Mouse (Mus musculus) CH12.LX (cell line): ENCODE measurements at regions not wholly inside any gene's neighbourhood (a gene's known extent, or its start where the extent isn't known, plus 50 kb on each side); places are given as distances from the start of the nearest gene placed in this dataset.

Experiments
- DNase-seq: peaks from one replicate; pipeline ENCODE4 v3.0.0-alpha.2; 2013; ENCODE audit errors: extremely low read depth
- H3K27ac ChIP-seq: 2 replicates; pipeline ENCODE4 v1.5.1; 2012; ENCODE audit warnings: low read depth, mild to moderate bottlenecking, control low read depth, moderate library complexity; ENCODE audit not compliant: insufficient read depth
- H3K27me3 ChIP-seq: replicated peaks from 2 replicates; pipeline ENCODE3; 2012; ENCODE audit warnings: inconsistent platforms
- H3K36me3 ChIP-seq, 2 experiments: replicated peaks in 1 of 2; 2 replicates each; pipeline versions ENCODE3 to v1.6.1; 2012; ENCODE audit warnings: inconsistent platforms in 1 of 2, low read length in 1 of 2, mild to moderate bottlenecking in 1 of 2, mixed read lengths in 1 of 2, moderate library complexity in 1 of 2; ENCODE audit not compliant: control insufficient read depth in 1 of 2, insufficient read depth in 1 of 2
- H3K4me1 ChIP-seq, 2 experiments: 2 replicates each; pipeline ENCODE4 v1.6.1; 2012; ENCODE audit warnings: inconsistent platforms in 1 of 2, moderate library complexity in 1 of 2; ENCODE audit not compliant: insufficient read depth in 2 of 2, control insufficient read depth in 1 of 2
- H3K4me2 ChIP-seq: 2 replicates; pipeline ENCODE4 v1.6.1; 2012; ENCODE audit warnings: low read depth, mild to moderate bottlenecking, control low read depth; ENCODE audit not compliant: poor library complexity, insufficient read depth, severe bottlenecking
- H3K4me3 ChIP-seq, 3 experiments: fragments of 150-350 bp in 1 of 3; sonication (generic) in 1 of 3; replicated peaks in 1 of 3; 2 replicates each; pipeline versions ENCODE3 to v1.5.1; 2011 to 2012; ENCODE audit warnings: low read depth in 2 of 3, low read length in 2 of 3, mild to moderate bottlenecking in 2 of 3, moderate library complexity in 2 of 3, control low read depth in 1 of 3, improper control_type of control experiment in 1 of 3, inconsistent platforms in 1 of 3, mixed read lengths in 1 of 3; ENCODE audit not compliant: poor library complexity in 1 of 3
- H3K79me2 ChIP-seq: replicated peaks from 2 replicates; pipeline ENCODE4 v1.6.1; 2012; ENCODE audit warnings: mild to moderate bottlenecking, moderate library complexity; ENCODE audit not compliant: control insufficient read depth, poor library complexity, insufficient read depth, severe bottlenecking; ENCODE audit errors: extremely low read depth
- H3K9ac ChIP-seq: 2 replicates; pipeline ENCODE4 v1.6.1; 2012; ENCODE audit warnings: low read depth, mild to moderate bottlenecking, control low read depth, moderate library complexity; ENCODE audit not compliant: insufficient read depth
- H3K9me3 ChIP-seq: replicated peaks from 2 replicates; pipeline ENCODE3; 2012; ENCODE audit warnings: low read length, inconsistent platforms, mixed read lengths
- BHLHE40 ChIP-seq: IDR thresholded peaks from 2 replicates; pipeline ENCODE4 v1.6.1; 2011; ENCODE audit warnings: mild to moderate bottlenecking, low read depth, low read length, improper control_type of control experiment
- CHD1 ChIP-seq: IDR thresholded peaks from 2 replicates; pipeline ENCODE4 v1.6.1; 2012; ENCODE audit warnings: low read depth, low read length, improper control_type of control experiment, inconsistent platforms
- CHD2 ChIP-seq: IDR thresholded peaks from 2 replicates; pipeline ENCODE4 v1.6.1; 2011; ENCODE audit warnings: low read length, improper control_type of control experiment
- CTCF ChIP-seq, 2 experiments: IDR thresholded peaks in 1 of 2; conservative IDR thresholded peaks in 1 of 2; 2 replicates each; pipeline ENCODE4 v1.5.1; 2011 to 2012; ENCODE audit warnings: low read depth in 2 of 2, low read length in 2 of 2, improper control_type of control experiment in 1 of 2, inconsistent platforms in 1 of 2, mild to moderate bottlenecking in 1 of 2, moderate library complexity in 1 of 2
- EP300 ChIP-seq: IDR thresholded peaks from 2 replicates; pipeline ENCODE4 v1.6.1; 2011; ENCODE audit warnings: low read length, improper control_type of control experiment
- GABPA ChIP-seq: IDR thresholded peaks from 2 replicates; pipeline ENCODE4 v1.6.1; 2012; ENCODE audit warnings: low read depth, low read length, improper control_type of control experiment, inconsistent platforms; ENCODE audit not compliant: insufficient replicate concordance
- HCFC1 ChIP-seq: IDR thresholded peaks from 2 replicates; pipeline ENCODE4 v1.6.1; 2012; ENCODE audit warnings: low read depth, mild to moderate bottlenecking, inconsistent platforms, low read length, improper control_type of control experiment
- JUN ChIP-seq: IDR thresholded peaks from 2 replicates; pipeline ENCODE4 v1.6.1; 2011; ENCODE audit warnings: low read depth, mild to moderate bottlenecking, low read length, improper control_type of control experiment, moderate library complexity; ENCODE audit not compliant: insufficient read depth
- JUND ChIP-seq: conservative IDR thresholded peaks from 2 replicates; pipeline ENCODE4 v1.6.1; 2011; ENCODE audit warnings: low read depth, low read length, improper control_type of control experiment
- MAX ChIP-seq: IDR thresholded peaks from 2 replicates; pipeline ENCODE4 v1.6.1; 2011; ENCODE audit warnings: low read length, improper control_type of control experiment
- MAZ ChIP-seq: IDR thresholded peaks from 2 replicates; pipeline ENCODE4 v1.6.1; 2012; ENCODE audit warnings: low read depth, mild to moderate bottlenecking, inconsistent platforms, low read length, improper control_type of control experiment, moderate library complexity
- MEF2A ChIP-seq: IDR thresholded peaks from 2 replicates; pipeline ENCODE4 v1.6.1; 2014; ENCODE audit warnings: low read depth, mild to moderate bottlenecking, inconsistent platforms, low read length, improper control_type of control experiment, borderline replicate concordance
- MYC ChIP-seq: IDR thresholded peaks from 2 replicates; pipeline ENCODE4 v1.6.1; 2011; ENCODE audit warnings: low read depth, mild to moderate bottlenecking, improper control_type of control experiment, low read length
- PAX5 ChIP-seq: IDR thresholded peaks from 2 replicates; pipeline ENCODE4 v1.6.1; 2012; ENCODE audit warnings: low read length, inconsistent platforms, mixed read lengths
- POLR2A ChIP-seq: IDR thresholded peaks from 2 replicates; pipeline ENCODE4 v1.6.1; 2011; ENCODE audit warnings: low read depth, mild to moderate bottlenecking, improper control_type of control experiment, low read length
- POLR2AphosphoS2 ChIP-seq: IDR thresholded peaks from 2 replicates; pipeline ENCODE4 v1.6.1; 2011; ENCODE audit warnings: low read depth, low read length, improper control_type of control experiment
- RAD21 ChIP-seq: IDR thresholded peaks from 2 replicates; pipeline ENCODE4 v1.6.1; 2011; ENCODE audit warnings: low read depth, mild to moderate bottlenecking, low read length, improper control_type of control experiment, moderate library complexity
- RCOR1 ChIP-seq: conservative IDR thresholded peaks from 2 replicates; pipeline ENCODE4 v1.6.1; 2012; ENCODE audit warnings: low read depth, mild to moderate bottlenecking, inconsistent platforms, low read length, improper control_type of control experiment
- SMC3 ChIP-seq: IDR thresholded peaks from 2 replicates; pipeline ENCODE4 v1.6.1; 2011; ENCODE audit warnings: low read depth, low read length, improper control_type of control experiment
- TBP ChIP-seq: conservative IDR thresholded peaks from 2 replicates; pipeline ENCODE4 v1.6.1; 2011; ENCODE audit warnings: low read depth, low read length, improper control_type of control experiment
- TCF12 ChIP-seq: IDR thresholded peaks from 2 replicates; pipeline ENCODE4 v1.6.1; 2014; ENCODE audit warnings: low read depth, mild to moderate bottlenecking, inconsistent platforms, low read length, improper control_type of control experiment
- USF1 ChIP-seq: IDR thresholded peaks from 2 replicates; pipeline ENCODE4 v1.6.1; 2014; ENCODE audit warnings: low read depth, mild to moderate bottlenecking, inconsistent platforms, low read length, improper control_type of control experiment
- USF2 ChIP-seq: conservative IDR thresholded peaks from 2 replicates; pipeline ENCODE4 v1.6.1; 2011; ENCODE audit warnings: low read depth, low read length, improper control_type of control experiment
- ZC3H11A ChIP-seq: IDR thresholded peaks from 2 replicates; pipeline ENCODE4 v1.6.1; 2012; ENCODE audit warnings: low read depth, mild to moderate bottlenecking, inconsistent platforms, low read length, improper control_type of control experiment
- ZMIZ1 ChIP-seq: IDR thresholded peaks from 2 replicates; pipeline ENCODE4 v1.6.1; 2012; ENCODE audit warnings: low read depth, mild to moderate bottlenecking, inconsistent platforms, low read length, improper control_type of control experiment
- ZNF384 ChIP-seq: IDR thresholded peaks from 2 replicates; pipeline ENCODE4 v1.6.1; 2012; ENCODE audit warnings: low read depth, low read length, improper control_type of control experiment, inconsistent platforms
- dilution Hi-C: fragments of 300-500 bp; cut with MboI; formaldehyde crosslinking; loops from 2 replicates; pipeline ENCODE4 v1.14.3; 2020; ENCODE audit warnings: low sequenced_read_pairs; ENCODE audit not compliant: extremely low pct_unique_long_range_greater_than_20kb, extremely low pct_ligation_motif_present
- in situ Hi-C: fragments of 300-500 bp; cut with MboI; formaldehyde crosslinking; loops from 3 replicates; pipeline ENCODE4 v1.14.3; 2019; ENCODE audit warnings: low sequenced_read_pairs, low pct_ligation_motif_present, low pct_unique_long_range_greater_than_20kb, mixed read lengths

- Histone ChIP-seq H3K27me3 (no peaks in the 10 kb centered on the region), H3K4me3 (no peak overlapping the region), H3K9ac (no peak overlapping the region), H3K4me2 (no peak overlapping the region), H3K27ac (no peak overlapping the region)
- in situ Hi-C loops, result no loop called here
- TF ChIP-seq EP300, result no peak
- TF ChIP-seq POLR2AphosphoS2, result no peak
- TF ChIP-seq MAZ, result no peak
- TF ChIP-seq JUN, result no peak
- TF ChIP-seq BHLHE40, result no peak
- TF ChIP-seq GABPA, result no peak
- no peak for TF ChIP-seq TBP
- TF ChIP-seq MAX, result no peak
- no peak for TF ChIP-seq SMC3
- no peak for TF ChIP-seq JUND
- TF ChIP-seq MYC, result no peak
- no peak for TF ChIP-seq CHD2
- TF ChIP-seq ZNF384, result no peak
- TF ChIP-seq RAD21, result no peak
- no peak for TF ChIP-seq TCF12
- TF ChIP-seq USF2, result no peak
- TF ChIP-seq USF1, result no peak
- TF ChIP-seq, all 38 proteins: peak for 0
- Histone ChIP-seq H3K36me3 (no peaks in the 10 kb centered on the region), H3K4me1 (no peaks in the 10 kb centered on the region), H3K79me2 (no peaks in the 10 kb centered on the region), H3K9me3 (peaks cover 34% of the 10 kb centered on the region)
- dilution Hi-C loops, result no loop called here
- DNase-seq, result no peak
Observed at GRCm38 (mm10) chr15:28856419-28856818, 652.9 kb downstream of the Dnah5 start.

- in situ Hi-C loops, result no loop called here
- no peak for DNase-seq
- TF ChIP-seq USF2 (no peak), ZMIZ1 (no peak), HCFC1 (no peak), TBP (no peak), JUND (no peak), CTCF (conservative IDR thresholded peaks at IDR 0.05 in 1 of 2, IDR thresholded peaks at IDR 0.05 in 1 of 2; ENCODE audit: low read depth in 2 of 2, low read length in 2 of 2) (no peak), CHD1 (no peak), MYC (no peak), ZC3H11A (no peak), SMC3 (no peak), RCOR1 (no peak), POLR2AphosphoS2 (no peak), MAZ (no peak), PAX5 (no peak), POLR2A (no peak), MEF2A (no peak)
- H3K4me3 ChIP-seq, result no peak overlapping the region
- no peaks in the 10 kb centered on the region for H3K79me2 ChIP-seq
- H3K36me3 ChIP-seq, result no peaks in the 10 kb centered on the region
- no peak overlapping the region for H3K9ac ChIP-seq
- H3K9me3 ChIP-seq, result peaks cover 38% of the 10 kb centered on the region
- H3K27me3 ChIP-seq, result no peaks in the 10 kb centered on the region
- no peak overlapping the region for H3K27ac ChIP-seq
- dilution Hi-C loops, result no loop called here
- H3K4me1 ChIP-seq, result no peaks in the 10 kb centered on the region
- H3K4me2 ChIP-seq, result no peak overlapping the region
Observed at GRCm38 (mm10) chr15:28858176-28858575, 654.6 kb downstream of the Dnah5 start.
